Mouse (Mus musculus): ENCODE measurements around the gene Tmem147.
"Not testable (repeated sequence)": the region's sequence is repeated elsewhere in the genome, so short reads cannot be mapped to it uniquely, and the experiment has no call there.

The Tmem147 gene

DNA sequence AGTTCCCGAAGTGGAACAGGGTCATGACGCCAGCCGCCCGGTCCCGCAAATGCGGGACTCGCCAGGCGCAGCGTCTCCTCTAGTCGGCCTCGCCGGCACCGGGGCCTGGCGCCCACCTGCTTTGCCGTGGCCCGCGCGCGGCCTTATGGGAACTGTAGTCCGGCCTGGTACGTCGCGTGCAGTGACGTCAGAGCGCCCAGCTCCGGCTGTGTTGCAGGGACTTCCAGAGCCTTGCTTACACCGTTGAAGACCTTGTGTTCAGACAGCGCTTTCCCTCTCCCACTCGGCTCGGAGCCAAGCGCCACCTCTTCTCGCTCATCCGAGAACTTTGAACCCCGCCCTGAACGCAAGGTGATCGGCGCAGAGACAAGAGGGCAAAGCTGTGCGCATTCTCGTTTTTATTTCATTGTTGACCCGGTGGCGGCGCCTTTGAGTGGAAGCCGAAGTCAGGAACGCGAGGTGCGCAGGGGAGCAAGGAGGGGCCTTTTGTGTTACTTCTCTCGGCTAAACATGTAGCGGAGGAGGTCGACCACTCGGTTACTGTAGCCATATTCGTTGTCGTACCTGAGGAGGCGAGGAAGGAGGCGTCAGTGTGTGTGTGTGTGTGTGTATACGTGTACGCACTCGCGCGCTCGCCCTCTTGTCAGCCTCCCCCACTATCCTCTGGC lies at the start of gene Tmem147:
TSS of gene Tmem147 (minus strand) at position 145 of the 668 bp plus-strand sequence.
- peak; percentile 66 for DNase-seq (ENCODE audit: extremely low spot score, low read depth, low spot score)

DNA sequence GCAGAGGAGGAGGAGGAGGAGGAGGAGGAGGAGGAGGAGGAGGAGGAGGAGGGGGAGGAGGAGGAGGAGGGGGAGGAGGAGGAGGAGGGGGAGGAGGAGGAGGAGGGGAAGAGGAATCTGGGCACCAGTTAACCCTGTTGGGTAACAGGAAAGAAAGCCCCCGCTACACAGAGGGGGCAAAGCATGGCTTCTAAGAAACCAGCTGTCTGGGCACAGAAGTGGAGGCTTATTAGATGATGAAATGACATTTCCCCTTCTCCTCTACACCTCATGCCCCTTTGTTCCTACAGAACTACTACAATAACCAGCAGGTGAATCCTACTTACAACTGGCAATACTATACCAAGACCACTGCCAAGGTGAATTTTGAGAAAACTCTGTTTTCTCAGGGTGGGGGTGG lies 48.6 kb upstream of the Tmem147 start:
- DNase-seq (ENCODE audit: extremely low spot score, low read depth, low spot score) = no peak

DNA sequence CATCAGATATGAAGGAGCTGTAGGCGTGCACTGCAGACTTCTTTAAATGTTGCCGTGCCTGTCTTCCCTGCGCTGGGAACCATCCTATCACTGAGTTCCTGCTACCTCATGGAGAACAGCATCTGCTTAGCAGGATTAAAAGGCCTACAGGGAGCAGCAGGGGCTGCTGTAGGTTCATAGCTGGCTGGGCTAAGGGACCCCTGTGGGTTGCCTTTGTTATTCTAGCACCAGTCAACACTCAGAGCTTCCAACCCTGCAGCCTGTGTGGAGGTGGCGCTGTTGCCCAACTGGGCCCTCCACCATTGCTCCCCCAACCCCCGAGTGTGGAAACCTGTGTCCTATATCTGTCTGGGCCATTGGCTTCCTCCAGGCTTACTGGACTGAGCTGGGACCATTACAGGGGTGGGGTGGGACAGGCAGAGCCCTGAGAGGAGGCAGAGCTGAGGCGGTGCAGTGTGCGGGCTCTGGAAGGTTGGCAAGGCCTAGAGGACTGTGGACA lies 47.8 kb upstream of the Tmem147 start:
- DNase-seq (ENCODE audit: extremely low spot score, low read depth, low spot score) = no peak

DNA sequence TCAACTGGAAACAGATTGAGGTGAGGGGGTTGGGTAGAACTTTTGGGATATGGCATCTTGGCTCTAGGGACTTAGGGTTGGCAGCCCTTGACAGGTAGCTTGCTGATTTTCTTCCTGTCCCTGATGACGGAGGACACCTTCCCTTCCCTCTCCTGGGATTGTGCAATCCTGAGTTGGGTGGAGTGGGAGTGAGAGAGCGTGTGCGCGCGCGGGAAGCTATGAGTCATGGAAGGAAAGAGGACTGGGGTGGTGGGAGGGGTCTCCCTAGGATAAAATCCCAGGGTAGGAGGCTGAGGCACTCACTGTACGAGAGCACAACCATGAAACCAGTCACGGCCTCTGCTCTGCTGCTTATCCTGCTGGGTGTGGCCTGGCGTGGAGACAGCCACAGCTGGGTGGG lies 46.8 kb upstream of the Tmem147 start:
- DNase-seq (ENCODE audit: extremely low spot score, low read depth, low spot score) = no peak

DNA sequence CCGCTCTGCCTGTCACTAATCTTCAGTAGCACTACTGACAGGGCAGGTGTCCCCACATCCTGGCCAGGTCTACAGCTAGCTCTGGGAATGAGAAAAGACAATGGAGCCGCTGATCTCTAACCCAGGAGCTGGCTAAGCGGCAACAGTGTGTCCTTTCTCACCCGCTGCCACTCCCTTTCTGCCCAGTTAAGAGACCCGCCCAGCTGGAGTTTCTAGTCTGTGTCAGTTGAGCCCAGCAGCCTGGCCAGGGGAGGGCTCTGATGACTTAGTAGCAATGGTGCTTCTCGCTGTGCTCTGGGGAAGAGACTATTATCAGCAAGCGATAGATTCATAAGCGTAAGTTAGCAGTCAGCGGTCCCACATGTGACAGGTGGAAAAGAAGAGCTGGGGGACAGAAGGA lies 39.9 kb upstream of the Tmem147 start:
- no peak for DNase-seq (ENCODE audit: extremely low spot score, low read depth, low spot score)

DNA sequence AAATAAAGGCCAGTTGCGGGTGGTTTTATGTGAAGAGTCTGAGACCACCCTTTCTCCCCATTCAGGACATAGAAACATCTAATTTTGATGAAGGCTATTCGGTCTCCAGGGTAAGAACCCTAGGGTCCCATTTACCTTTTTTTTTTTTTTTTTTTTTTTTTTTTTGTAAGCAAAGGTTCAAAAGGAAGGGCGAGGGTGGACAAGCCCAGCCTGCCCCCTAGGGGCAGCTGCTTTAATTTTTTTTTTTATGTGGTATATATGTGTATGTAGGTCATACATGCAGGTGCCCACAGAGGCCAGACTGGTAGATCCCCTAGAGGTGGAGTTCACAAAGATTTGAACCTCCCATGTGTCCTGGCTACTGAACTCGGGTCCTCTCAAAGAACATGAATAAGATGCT lies 37.1 kb upstream of the Tmem147 start:
- DNase-seq (ENCODE audit: extremely low spot score, low read depth, low spot score) = no peak

DNA sequence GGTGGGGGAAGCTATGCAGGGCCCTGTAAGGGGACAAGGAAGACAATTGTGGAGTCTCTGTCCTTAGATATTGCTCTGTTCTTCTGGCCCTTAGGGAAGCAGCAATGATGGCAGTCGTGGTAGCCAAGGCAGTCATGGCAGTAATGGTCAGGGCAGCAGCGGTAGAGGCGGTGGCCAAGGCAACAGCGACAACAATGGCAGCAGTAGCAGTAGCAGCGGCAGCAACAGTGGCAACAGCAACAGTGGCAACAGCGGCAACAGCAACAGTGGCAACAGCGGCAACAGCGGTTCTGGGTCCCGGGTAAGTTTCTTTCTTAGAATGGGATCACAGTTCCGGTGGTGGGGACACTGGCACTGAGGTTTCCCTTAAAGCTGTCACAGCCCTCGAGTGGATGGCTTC lies 35.8 kb upstream of the Tmem147 start:
- no peak for DNase-seq (ENCODE audit: extremely low spot score, low read depth, low spot score)

DNA sequence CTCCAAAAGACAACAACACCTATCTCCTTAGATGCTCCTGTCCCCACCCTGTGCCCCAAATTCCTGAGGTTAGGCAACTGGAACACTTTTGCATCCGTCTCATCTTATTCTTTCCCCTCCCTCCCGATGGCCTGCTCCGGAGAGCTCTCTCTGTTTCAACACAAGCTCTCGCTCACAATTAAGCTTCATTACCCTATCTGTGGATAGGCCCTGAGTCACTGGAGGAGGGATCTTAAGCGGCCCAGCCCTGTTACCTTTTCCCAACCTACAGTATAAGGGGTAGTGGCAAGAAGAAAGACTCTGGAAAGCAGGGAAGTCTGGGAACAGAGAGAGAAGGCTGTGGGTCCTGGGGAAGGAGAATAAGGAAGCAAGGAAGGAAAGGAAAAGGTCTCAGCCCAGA lies 34.1 kb upstream of the Tmem147 start, which contains the start of gene Dmkn:
TSS of gene Dmkn (plus strand) at position 301 of the 400 bp plus-strand sequence.
- DNase-seq (ENCODE audit: extremely low spot score, low read depth, low spot score) = no peak

DNA sequence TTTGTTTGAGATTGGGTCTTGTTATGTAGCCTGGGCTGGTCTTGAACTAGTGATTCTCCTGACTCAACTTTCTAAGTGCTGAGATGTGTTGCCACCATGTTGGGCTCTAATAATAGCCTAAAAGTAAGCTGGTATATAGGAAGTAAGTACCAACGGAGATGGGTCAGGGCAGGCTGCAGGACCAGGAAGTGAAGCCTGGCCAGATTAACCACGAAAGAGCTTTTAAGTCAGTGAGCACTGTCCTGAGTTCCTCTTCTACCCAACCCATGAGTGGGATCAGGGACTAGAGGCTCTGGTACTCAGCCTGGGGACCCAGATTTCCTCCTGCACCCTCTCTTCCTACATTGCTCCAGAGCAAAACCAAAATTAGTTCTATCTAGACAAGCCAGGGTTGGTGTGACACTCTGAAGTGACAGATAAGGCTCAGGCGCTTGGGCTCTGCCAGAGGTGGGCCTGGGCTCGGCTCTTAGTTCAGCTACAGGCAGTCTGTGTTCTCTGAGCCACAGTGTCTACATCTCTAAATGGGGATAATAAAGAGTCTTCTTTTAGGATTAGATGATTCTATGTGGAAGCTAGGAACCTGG lies 32.5 kb upstream of the Tmem147 start:
- no peak for DNase-seq (ENCODE audit: extremely low spot score, low read depth, low spot score)

DNA sequence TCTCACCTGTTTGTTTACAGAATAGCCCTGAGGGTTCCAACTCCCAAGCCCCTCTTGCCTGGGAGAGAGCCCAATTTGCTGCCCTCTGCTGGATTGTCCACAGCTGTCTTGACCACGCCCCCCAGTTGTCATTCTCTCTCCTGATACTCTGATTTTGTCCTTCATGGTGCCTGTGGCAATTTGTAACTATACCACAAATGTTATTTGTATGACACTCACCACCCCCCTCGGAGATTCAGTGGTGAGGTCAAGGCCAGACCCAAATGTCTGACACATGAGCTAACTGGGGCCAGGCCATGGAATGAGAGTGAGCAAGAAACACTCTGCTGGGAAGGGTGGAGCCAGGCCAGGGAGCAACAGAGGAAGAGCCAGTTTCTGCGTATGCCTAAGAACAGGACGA lies 29.5 kb upstream of the Tmem147 start:
- DNase-seq (ENCODE audit: extremely low spot score, low read depth, low spot score) = no peak

DNA sequence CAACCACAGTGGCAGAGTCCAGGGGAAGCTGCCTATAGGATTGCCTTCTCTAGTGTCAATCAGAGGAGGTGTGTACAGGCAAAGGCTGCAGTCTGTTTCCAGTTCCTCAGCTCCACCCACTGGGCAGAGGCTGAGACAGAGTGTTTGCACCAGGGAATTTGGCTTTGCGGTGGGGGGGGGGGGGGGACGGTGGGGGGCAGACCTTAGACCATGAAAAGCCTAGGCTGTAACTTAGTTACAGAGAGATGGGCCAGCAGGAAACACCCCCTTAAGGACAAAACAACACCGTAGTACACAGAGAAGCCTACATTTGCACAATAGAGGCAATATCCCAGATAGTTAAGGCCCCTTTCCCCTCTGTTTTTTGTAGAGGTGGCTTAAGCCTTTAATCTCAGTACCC lies 27.7 kb upstream of the Tmem147 start:
- DNase-seq (ENCODE audit: extremely low spot score, low read depth, low spot score) = no peak

DNA sequence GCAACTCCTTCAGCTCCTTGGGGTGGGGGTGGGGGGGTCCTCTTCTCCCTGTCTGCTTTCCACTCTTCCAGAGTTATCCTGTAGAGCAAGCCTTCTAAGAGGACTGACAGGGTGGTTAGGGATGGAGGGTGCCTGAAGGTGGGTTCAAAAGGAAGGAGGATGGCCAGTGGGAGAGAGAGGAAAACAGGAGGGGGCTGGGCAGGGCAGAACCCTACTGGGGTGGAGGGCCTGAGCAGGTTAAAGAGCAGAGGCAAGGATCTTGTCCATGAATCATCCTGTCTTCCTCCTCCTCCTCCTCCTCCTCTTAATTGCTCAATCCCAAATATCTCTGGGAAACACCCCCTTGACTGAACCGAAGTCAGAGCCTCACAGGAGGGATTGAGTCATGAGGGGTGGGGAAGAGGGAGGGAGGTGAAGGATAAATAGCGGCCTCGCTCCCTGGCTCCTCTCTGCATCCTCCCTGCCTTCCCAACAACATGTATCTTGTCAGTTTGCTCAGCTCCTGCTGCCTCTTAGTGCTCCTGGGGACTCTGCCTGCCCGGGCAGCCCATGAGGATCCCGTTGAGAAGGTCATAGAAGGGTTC lies 21.8 kb upstream of the Tmem147 start, which contains the start of gene Sbsn:
TSS of gene Sbsn (plus strand) at position 386 of the 584 bp plus-strand sequence.
- no peak for DNase-seq (ENCODE audit: extremely low spot score, low read depth, low spot score)

DNA sequence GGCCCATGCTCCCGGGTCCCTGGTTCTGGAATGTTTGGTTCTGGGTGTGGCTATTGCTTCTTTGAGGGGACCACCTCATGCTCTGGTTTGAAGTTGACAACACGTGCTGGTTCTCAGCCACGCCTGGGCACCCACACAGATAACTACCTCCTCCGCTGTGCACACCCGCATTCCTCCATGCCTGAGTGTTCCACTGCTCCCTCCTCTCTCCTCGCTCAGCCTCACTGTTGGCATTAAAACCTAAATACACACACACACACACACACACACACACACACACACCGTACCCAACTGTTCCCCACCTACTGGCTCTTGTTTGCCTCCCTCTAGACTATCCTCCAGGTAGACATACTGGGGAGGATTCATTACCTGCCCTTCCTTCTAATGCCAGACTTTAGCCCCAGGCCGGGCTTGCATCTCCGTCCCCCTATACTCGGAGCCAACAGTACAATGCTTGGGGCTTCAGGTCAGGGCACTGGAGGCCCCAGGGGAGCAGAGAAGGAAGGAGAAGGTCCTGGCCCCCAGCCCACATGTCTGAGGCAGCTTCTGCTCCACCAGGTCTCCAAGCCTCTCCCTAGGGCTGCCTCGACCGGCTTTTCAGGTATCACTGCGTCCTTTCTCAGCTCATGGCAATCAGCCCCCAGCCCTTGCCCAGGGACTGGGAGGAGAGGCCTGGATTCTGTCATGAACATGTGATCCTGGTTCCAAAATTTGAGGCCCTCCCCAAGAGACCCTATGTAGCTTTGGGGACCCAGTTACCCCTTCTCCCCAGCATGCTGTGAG lies 20.7 kb upstream of the Tmem147 start:
- DNase-seq (ENCODE audit: extremely low spot score, low read depth, low spot score) = no peak

DNA sequence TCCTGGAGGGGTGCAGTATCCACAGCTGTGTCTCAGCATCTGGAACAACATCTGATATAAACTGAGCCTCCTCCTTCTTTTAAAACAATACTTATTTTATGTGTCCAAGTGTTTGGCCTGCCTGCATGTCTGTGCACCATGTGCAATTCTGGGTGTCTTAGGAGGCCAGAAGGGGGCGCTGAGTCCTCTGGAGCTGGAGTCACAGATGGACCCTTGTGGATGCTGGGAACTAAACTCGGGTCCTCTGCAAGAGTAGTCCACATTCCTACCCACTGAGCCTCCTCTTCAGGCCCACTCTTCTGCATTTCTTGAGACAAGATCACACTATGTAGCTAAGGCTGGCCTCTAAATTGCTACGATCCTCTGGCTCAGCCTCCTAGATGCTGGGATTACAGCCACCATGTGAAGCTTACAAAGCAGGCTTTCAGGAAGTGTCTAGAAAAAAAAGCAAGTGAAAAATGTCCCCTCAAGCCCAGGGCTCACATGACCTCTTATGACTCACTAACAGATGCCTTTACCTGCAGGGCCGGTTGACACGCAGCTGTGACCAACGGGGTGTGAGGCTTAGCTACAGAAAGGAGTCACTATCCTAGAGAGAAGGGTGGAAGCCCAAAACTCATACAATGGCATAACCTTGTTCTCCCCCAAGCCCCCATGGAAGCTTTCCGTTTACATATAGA lies 18.3 kb upstream of the Tmem147 start:
- DNase-seq (ENCODE audit: extremely low spot score, low read depth, low spot score) = no peak

DNA sequence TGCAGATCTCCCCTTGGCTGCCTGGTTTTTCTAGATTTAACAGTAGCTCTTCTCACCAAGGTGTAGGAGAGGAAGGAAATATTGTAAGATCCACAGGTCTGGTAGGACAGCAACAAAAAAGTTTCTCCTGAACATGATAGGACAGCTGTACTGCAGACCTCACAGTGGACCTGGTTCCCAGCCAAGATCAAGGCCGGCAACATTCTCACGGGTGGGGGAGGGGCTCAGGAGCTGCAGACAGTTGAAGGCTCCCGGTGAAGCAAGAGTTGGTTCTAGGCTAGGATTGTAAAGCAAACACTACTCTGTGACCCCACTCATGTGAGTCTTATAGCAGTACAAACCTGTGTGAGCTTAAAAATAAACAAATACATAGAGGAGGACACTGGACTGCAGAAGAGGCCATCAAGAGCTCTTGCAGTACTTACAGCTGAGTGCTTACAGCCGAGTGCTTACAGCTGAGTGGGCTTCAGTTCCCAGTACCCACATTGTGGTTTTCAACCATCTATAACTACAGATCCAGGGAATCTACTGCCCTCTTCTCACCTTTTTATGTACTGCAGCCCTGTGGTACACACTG lies 14.8 kb upstream of the Tmem147 start:
- DNase-seq (ENCODE audit: extremely low spot score, low read depth, low spot score) = no peak

DNA sequence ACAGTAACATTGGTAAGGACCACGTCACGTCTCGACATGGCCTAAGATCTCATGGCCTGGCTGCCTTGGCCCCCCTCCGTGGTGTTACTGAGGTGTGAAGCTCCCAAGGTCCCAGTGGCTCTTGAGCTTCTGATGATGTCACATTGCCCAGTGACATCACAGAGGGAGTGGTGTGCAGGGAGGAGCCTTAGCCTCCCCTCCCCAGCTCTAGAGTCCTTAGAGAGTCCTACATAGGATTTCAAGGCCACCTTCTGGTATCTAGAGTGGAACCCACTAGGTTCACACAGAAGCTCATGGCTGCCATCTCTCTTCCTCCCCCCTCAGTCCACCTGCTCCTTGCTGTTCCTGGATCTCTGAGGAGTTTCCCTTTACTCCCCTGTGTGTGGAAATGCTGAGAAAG lies 14.3 kb upstream of the Tmem147 start, which contains the start of gene Gapdhs:
TSS of gene Gapdhs (minus strand) at position 65 of the 400 bp plus-strand sequence.
- not testable (repeated sequence) for DNase-seq (ENCODE audit: extremely low spot score, low read depth, low spot score)

DNA sequence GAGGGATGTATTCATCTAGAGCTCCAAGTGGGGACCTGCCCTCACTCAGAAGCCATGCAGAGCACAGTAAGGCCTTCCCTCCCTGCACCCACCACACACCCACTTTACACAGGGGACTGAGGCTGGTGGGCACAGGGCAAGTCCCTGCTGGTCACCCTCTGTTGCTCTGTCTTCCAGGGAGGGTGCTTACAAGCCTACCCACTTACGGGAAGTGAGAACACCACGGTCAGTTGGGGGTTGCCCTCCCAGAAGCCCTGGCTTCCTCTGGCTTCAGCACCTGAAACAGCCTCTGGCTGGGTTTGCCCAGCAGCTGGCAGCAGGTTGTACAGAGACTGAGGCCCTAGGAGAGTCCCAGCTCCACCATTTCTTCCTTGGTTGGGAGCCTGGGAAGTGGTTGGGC lies 13.2 kb upstream of the Tmem147 start:
- not testable (repeated sequence) for DNase-seq (ENCODE audit: extremely low spot score, low read depth, low spot score)

DNA sequence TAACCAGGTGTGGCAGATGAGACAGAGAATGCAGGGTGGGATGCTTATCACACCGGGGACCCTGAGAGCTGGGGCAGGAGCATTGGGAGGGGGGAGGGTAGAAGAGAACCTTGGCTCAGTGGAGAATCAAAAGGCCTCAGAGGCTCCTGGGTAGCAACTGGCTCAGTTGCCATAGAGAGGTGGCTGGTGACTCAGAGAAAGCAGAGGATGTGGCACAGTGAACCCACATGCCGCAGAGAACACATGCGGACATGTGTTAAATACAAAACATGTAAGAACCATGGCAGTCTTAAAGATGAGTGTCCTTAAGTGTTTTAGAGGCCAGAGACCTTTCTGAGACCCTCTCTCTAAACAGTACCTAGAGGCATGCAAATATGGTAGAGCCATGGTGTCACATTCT lies 6.9 kb upstream of the Tmem147 start:
- DNase-seq (ENCODE audit: extremely low spot score, low read depth, low spot score) = no peak

DNA sequence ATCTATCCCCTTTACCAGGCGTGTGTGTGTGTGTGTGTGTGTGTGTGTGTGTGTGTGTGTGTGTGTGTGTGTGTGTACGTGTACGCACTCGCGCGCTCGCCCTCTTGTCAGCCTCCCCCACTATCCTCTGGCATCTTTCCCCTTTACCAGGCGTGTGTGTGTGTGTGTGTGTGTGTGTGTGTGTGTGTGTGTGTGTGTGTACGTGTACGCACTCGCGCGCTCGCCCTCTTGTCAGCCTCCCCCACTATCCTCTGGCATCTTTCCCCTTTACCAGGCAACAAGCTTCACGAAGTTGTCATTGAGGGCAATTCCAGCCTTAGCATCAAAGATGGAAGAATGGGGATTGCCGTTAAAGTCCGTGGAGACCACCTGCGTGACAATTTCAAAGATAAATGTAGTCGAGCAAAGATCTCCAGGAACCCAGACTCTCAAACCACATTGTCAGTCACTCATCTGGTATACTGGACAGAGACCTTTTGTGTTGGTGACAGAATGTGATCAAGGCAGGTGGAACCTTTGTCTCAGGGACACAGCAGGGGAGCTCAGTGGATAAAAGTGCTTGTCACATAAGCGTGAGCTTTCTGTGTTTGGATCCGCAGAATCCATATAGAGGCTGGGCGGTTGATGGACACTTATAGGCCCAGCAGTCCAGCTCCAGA lies 853 bp upstream of the Tmem147 start:
- DNase-seq (ENCODE audit: extremely low spot score, low read depth, low spot score) = not testable (repeated sequence)
